Mouse (Mus musculus) intestine, embryonic 14.5 days (tissue): Measurements from ENCODE around the gene Lrrc74a. TPM values are rescaled to one million over a fixed set of nuclear protein-coding genes. Genes with fewer than 3 reads are reported as not detected.

Experiments used
- ATAC-seq: fragments of 200-750 bp; cut with Nextera tagmentation; replicated peaks from 2 replicates; pipeline ENCODE4 v1.8.0; 2017; ENCODE audit warnings: low read depth, moderate number of reproducible peaks, moderate TSS enrichment, moderate library complexity; ENCODE audit not compliant: low FRiP score, low TSS enrichment
- DNase-seq: peaks from one replicate; pipeline ENCODE4 v3.0.0-alpha.2; 2018; ENCODE audit warnings: low spot score
- H3K27ac ChIP-seq: fragments of 300-500 bp; sonication (generic); 2 replicates; pipeline ENCODE4 v1.5.1; 2014; ENCODE audit warnings: low read depth, mild to moderate bottlenecking, control low read depth
- H3K27me3 ChIP-seq: fragments of 300-500 bp; sonication (generic); replicated peaks from 2 replicates; pipeline ENCODE4 v1.6.1; 2014; ENCODE audit warnings: low read length, control low read depth; ENCODE audit not compliant: control insufficient read depth, insufficient read depth
- H3K36me3 ChIP-seq: fragments of 300-500 bp; sonication (generic); 2 replicates; pipeline ENCODE4 v1.6.1; 2014; ENCODE audit warnings: low read length, control low read depth; ENCODE audit not compliant: control insufficient read depth, insufficient read depth
- H3K4me1 ChIP-seq: fragments of 300-500 bp; sonication (generic); replicated peaks from 2 replicates; pipeline ENCODE4 v1.6.1; 2014; ENCODE audit warnings: low read length, control low read depth, mixed read lengths; ENCODE audit not compliant: control insufficient read depth, insufficient read depth
- H3K4me2 ChIP-seq: fragments of 300-500 bp; sonication (generic); 2 replicates; pipeline ENCODE4 v1.6.1; 2014; ENCODE audit warnings: low read length
- H3K4me3 ChIP-seq: fragments of 300-500 bp; sonication (generic); 2 replicates; pipeline ENCODE4 v1.5.1; 2014; ENCODE audit warnings: low read depth, low read length, control low read depth, mixed read lengths
- H3K9ac ChIP-seq: fragments of 300-500 bp; sonication (generic); 2 replicates; pipeline ENCODE4 v1.6.1; 2014; ENCODE audit warnings: mild to moderate bottlenecking, low read length
- H3K9me3 ChIP-seq: fragments of 300-500 bp; sonication (generic); 2 replicates; pipeline ENCODE4 v1.6.1; 2016; ENCODE audit warnings: low read length, control low read depth; ENCODE audit not compliant: control insufficient read depth
- WGBS: fragments of 180-500 bp; shearing (Covaris S2); extraction: QIAGEN DNeasy Blood & Tissue Kit; methylation state at CpG from one replicate; pipeline ENCODE4 v1.1.7; 2014; 5-methylcytosine and 5-hydroxymethylcytosine counted together
- polyA plus RNA-seq: library from polyadenylated mRNA; unstranded; fragments of >200 nt; fragmentation: Nextera tagmentation; extraction: Ambion mirVana; gene quantifications from 2 replicates; pipeline ENCODE4 v1.2.1, GENCODE M21; 2014

The Lrrc74a gene
- polyA plus RNA-seq, 1 experiment from 2014 or later: not detected

- no peaks in the 10 kb centered on the region for H3K27me3 ChIP-seq
- H3K4me2 ChIP-seq: no peak overlapping the region
- H3K4me1 ChIP-seq: peaks cover 9% of the 10 kb centered on the region
- no peak overlapping the region for H3K9ac ChIP-seq
- no peak overlapping the region for H3K27ac ChIP-seq
- DNase-seq (no peak), ATAC-seq (no peak)
- H3K9me3 ChIP-seq: no peaks in the 10 kb centered on the region
- H3K4me3 ChIP-seq: no peak overlapping the region
- no peaks in the 10 kb centered on the region for H3K36me3 ChIP-seq
- 26% methylated on average over 3 of the region's 3 CpGs for WGBS
Observed at GRCm38 (mm10) chr12:86770927-86771326, 36.8 kb downstream of the Lrrc74a start.

GRCm38 (mm10) chr12:86771823-86772427, 37.8 kb downstream of the Lrrc74a start:
- no peaks in the 10 kb centered on the region for H3K36me3 ChIP-seq
- no peak overlapping the region for H3K9ac ChIP-seq
- H3K4me3 ChIP-seq: no peak overlapping the region
- DNase-seq (peak; percentile 95), ATAC-seq (peak; percentile 87)
- H3K4me2 ChIP-seq: no peak overlapping the region
- H3K27ac ChIP-seq: no peak overlapping the region
- H3K4me1 ChIP-seq: peaks cover 9% of the 10 kb centered on the region
- H3K27me3 ChIP-seq: no peaks in the 10 kb centered on the region
- H3K9me3 ChIP-seq: no peaks in the 10 kb centered on the region
- 12% methylated on average over 12 of the region's 12 CpGs for whole genome bisulfite sequencing

- H3K4me1 ChIP-seq: peaks cover 9% of the 10 kb centered on the region
- no peak overlapping the region for H3K4me2 ChIP-seq
- no peaks in the 10 kb centered on the region for H3K36me3 ChIP-seq
- 28% methylated on average over 3 of the region's 3 CpGs for WGBS
- no peaks in the 10 kb centered on the region for H3K27me3 ChIP-seq
- H3K27ac ChIP-seq: no peak overlapping the region
- DNase-seq: no peak
- H3K9me3 ChIP-seq: no peaks in the 10 kb centered on the region
- ATAC-seq: no peak
- no peak overlapping the region for H3K4me3 ChIP-seq
- no peak overlapping the region for H3K9ac ChIP-seq
Observed at GRCm38 (mm10) chr12:86772551-86772950, 38.4 kb downstream of the Lrrc74a start.

- H3K4me2 ChIP-seq: no peak overlapping the region
- no peak overlapping the region for H3K4me3 ChIP-seq
- H3K4me1 ChIP-seq: peaks cover 1% of the 10 kb centered on the region; the same call in 1 of the 2 replicates
- no peak overlapping the region for H3K9ac ChIP-seq
- DNase-seq (no peak), ATAC-seq (no peak)
- H3K27ac ChIP-seq: peak overlapping the region; percentile 47; the same call in 1 of the 2 replicates
- H3K36me3 ChIP-seq: no peaks in the 10 kb centered on the region
- no peaks in the 10 kb centered on the region for H3K27me3 ChIP-seq
- no peaks in the 10 kb centered on the region for H3K9me3 ChIP-seq
- 57% methylated on average over 7 of the region's 7 CpGs for WGBS
Observed at GRCm38 (mm10) chr12:86775561-86776280, 41.6 kb downstream of the Lrrc74a start.

- H3K27ac ChIP-seq: 0 out of 2 replicates have a peak overlapping the region, but pooled peaks have one; percentile 47
Observed at GRCm38 (mm10) chr12:86776341-86776860, 42.2 kb downstream of the Lrrc74a start.

GRCm38 (mm10) chr12:86778531-86778930, 44.4 kb downstream of the Lrrc74a start:
- H3K4me1 ChIP-seq: peaks cover 6% of the 10 kb centered on the region; the same call in 1 of the 2 replicates
- H3K9me3 ChIP-seq: no peaks in the 10 kb centered on the region
- H3K27ac ChIP-seq: no peak overlapping the region
- H3K27me3 ChIP-seq: no peaks in the 10 kb centered on the region
- DNase-seq (no peak), ATAC-seq (no peak)
- H3K4me3 ChIP-seq: no peak overlapping the region
- WGBS: 88% methylated on average over 4 of the region's 4 CpGs
- no peaks in the 10 kb centered on the region for H3K36me3 ChIP-seq
- no peak overlapping the region for H3K9ac ChIP-seq
- H3K4me2 ChIP-seq: no peak overlapping the region

More at GRCm38 (mm10) chr12:86776341-86776860, 42.2 kb downstream of the Lrrc74a start:
- Histone ChIP-seq H3K4me2 (no peak overlapping the region), H3K9me3 (no peaks in the 10 kb centered on the region), H3K36me3 (no peaks in the 10 kb centered on the region), H3K4me3 (no peak overlapping the region), H3K9ac (no peak overlapping the region), H3K27me3 (no peaks in the 10 kb centered on the region), H3K4me1 (no peaks in the 10 kb centered on the region; the same call in 1 of the 2 replicates)
- WGBS: 80% methylated on average over 7 of the region's 7 CpGs
- DNase-seq (no peak), ATAC-seq (no peak)

GRCm38 (mm10) chr12:86779206-86779989, 45.2 kb downstream of the Lrrc74a start:
- no peaks in the 10 kb centered on the region for H3K27me3 ChIP-seq
- H3K36me3 ChIP-seq: no peaks in the 10 kb centered on the region
- peaks cover 6% of the 10 kb centered on the region; the same call in 1 of the 2 replicates for H3K4me1 ChIP-seq
- H3K27ac ChIP-seq: no peak overlapping the region
- H3K9ac ChIP-seq: no peak overlapping the region
- WGBS: 54% methylated on average over 11 of the region's 11 CpGs
- no peak overlapping the region for H3K4me2 ChIP-seq
- DNase-seq (no peak), ATAC-seq (no peak)
- H3K4me3 ChIP-seq: no peak overlapping the region
- H3K9me3 ChIP-seq: no peaks in the 10 kb centered on the region

GRCm38 (mm10) chr12:86781654-86782202, 47.6 kb downstream of the Lrrc74a start:
- peak; percentile 45; the same call in 1 of the 2 replicates for ATAC-seq
- Histone ChIP-seq H3K4me3 (no peak overlapping the region), H3K9me3 (no peaks in the 10 kb centered on the region), H3K9ac (no peak overlapping the region), H3K36me3 (no peaks in the 10 kb centered on the region), H3K4me1 (peaks cover 6% of the 10 kb centered on the region; the same call in 1 of the 2 replicates), H3K27ac (peak overlapping the region; percentile 70), H3K27me3 (no peaks in the 10 kb centered on the region), H3K4me2 (no peak overlapping the region)
- 32% methylated on average over 6 of the region's 6 CpGs for WGBS
- no peak for DNase-seq
